Mouse (Mus musculus) T-helper 1 cell (primary cell): ENCODE results near the gene Olfr1310.
"Not testable (repeated sequence)": the region's sequence is repeated elsewhere in the genome, so short reads cannot be mapped to it uniquely, and the experiment has no call there.

ENCODE experiments used
- in situ Hi-C: fragments of 300-600 bp; cut with MboI, MseI; formaldehyde crosslinking; loops from one replicate; pipeline ENCODE4 v1.15.1; 2025; ENCODE audit warnings: high pct_unique_total_duplicates

Gene Olfr1310

GRCm38 (mm10) chr2:112012608-112013007, at the start of gene Olfr1310:
Gene Olfr1310, minus strand, starts transcription at chr2:112012708.
- in situ Hi-C loops: loop anchor here (10.0 kb wide), 1 partner anchor 202 kb away; no protein-coding TSS in a partner anchor

- in situ Hi-C loops: no loop called here
These were observed 37.6 kb upstream of the Olfr1310 start, which contains the start of gene Olfr1312 for GRCm38 (mm10) chr2:112050138-112050537. Gene Olfr1312, minus strand, starts transcription at chr2:112050238.

DNA sequence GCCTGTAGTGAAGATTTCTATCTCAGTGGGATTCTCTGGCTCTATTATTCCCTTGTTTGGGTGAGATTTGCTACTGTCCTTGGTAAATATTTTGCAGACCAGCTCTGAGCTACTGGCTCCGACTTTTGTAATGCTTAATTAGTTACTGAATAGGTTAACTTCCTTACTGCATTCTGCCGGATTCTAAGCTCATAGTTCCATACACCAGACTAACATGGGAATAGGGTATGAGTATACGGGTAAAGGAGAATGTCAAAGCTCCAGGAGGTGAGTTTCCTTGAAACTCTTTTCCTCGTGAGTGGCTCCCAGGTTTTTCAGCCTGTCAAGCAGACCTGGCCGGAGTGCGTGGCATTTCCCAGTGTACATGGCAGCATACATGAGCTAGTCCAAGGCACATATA, 14.5 kb upstream of the Olfr1310 start:
- in situ Hi-C loops: not testable (repeated sequence)

DNA sequence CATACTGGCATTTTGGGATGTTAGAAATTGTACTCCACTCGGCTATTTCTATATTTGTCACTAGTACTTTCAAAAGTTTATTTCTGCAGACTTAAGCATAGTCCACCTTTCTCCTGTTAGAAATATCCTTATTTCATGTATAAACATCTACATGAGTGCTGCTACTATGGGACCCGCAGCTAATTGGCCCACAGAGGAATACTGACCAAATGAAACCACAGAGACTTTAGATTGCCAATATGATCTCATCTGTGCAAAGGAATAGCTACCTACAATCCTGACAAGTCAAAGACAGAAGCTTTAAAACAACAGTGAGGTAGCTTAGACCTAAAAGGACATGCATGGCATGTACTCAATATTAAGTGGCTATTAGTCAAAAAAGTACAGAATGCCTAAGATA, 11.8 kb upstream of the Olfr1310 start, which contains the start of gene Olfr1311:
Olfr1311 (minus strand) TSS at position 101 of the 400 bp plus-strand sequence.
- in situ Hi-C loops: no loop called here

GRCm38 (mm10) chr2:112014900-112015299, 2.4 kb upstream of the Olfr1310 start:
- in situ Hi-C loops: loop anchor here (10.0 kb wide), 1 partner anchor 200 kb away; no protein-coding TSS in a partner anchor

DNA sequence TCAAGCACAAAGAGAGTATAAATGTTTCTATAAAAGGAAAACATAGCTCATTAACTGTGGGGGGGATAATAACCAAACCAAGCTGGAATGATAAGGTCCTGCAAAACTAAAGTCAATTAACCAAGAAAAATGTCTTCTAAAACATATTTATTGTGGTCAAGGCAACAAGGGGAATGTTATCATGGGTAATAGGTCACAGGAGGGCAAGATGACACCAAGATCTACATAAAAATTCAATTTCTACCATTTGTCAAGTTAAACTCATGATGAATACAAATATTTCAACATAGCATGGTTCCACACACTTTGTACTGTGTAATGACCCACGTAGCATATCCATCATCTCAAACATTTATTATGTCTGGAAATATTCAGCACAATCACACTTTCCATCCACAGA, 22.3 kb downstream of the Olfr1310 start, which contains the start of gene Olfr1309:
Olfr1309 (minus strand) TSS at position 101 of the 400 bp plus-strand sequence.
- in situ Hi-C loops: no loop called here

DNA sequence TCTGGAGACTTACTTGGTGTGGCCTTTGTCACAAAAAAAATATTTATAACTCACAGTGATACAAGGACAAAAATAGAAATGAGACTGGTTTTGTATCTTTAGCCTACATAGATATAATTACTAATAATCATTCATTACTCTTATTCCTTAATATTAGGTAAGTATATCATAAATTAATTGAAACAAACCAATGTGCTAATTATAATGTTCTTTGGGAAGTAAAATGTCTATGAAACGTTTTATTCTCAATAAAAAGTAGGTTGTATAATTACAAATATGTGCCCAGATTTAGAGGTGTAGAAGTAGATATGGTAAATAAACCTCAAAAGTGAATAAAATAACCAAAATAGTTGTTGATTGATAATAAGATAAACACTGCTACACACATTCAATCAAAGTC, 47.7 kb downstream of the Olfr1310 start, which contains the start of gene Olfr1308:
Olfr1308 (minus strand) TSS at position 101 of the 400 bp plus-strand sequence.
- in situ Hi-C loops: no loop called here
